ENCODE assay signal across 24 mouse cellular contexts in genomic region chr4:65620125-65620524, GRCm38 (mm10).
"Had no signal": no experiment of that assay in that cellular context is flagged by ENCODE, and none has a peak within 500 bp of the region (broad histone marks: within the 10 kb centered on the region; RNA-seq: fewer than 3 reads in every experiment).

No protein-coding gene starts in this region.

- H3K9me3 ChIP-seq: hindbrain, embryonic 10.5 days; hindbrain, embryonic 12.5 days; intestine, embryonic 15.5 days had no signal

- H3K4me1 ChIP-seq: hindbrain, embryonic 10.5 days; hindbrain, embryonic 12.5 days; intestine, embryonic 15.5 days had no signal

- H3K27me3 ChIP-seq: hindbrain, embryonic 12.5 days; intestine, embryonic 15.5 days had no signal

- H3K4me2 ChIP-seq: heart, embryonic 11.5 days; hindbrain, embryonic 12.5 days; hindbrain, embryonic 14.5 days; intestine, embryonic 15.5 days had no signal

- ATAC-seq: forebrain, embryonic 16.5 days; hindbrain, embryonic 16.5 days; inflammation-experienced regulatory T-cells, adult 6 months; intestine, embryonic 15.5 days; intestine, postnatal 0 days had no signal

- H3K27ac ChIP-seq: gastrocnemius, adult 2 months; heart, adult 2 months; hindbrain, embryonic 10.5 days; hindbrain, embryonic 12.5 days; hindbrain, embryonic 14.5 days; intestine, embryonic 15.5 days had no signal

- H3K4me3 ChIP-seq: gastrocnemius, adult 2 months; heart, adult 2 months; hindbrain, embryonic 10.5 days; hindbrain, embryonic 12.5 days; intestine, embryonic 15.5 days had no signal

- H3K9ac ChIP-seq: hindbrain, embryonic 12.5 days; hindbrain, embryonic 14.5 days; intestine, embryonic 15.5 days had no signal

- DNase-seq: gastrocnemius, adult 2 months; gastrocnemius, postnatal 10 days; gastrocnemius, postnatal 25 days; heart, adult 2 months; heart, postnatal 10 days; heart, postnatal 4 days; kidney, adult 18-20 months; kidney, adult 8-10 months; kidney, postnatal 10 days; kidney, postnatal 25 days; kidney, postnatal 4 days; layer of hippocampus, adult 9-11 months; layer of hippocampus, postnatal 36 days; left cerebral cortex, postnatal 4 days; liver had no signal
